Mouse (Mus musculus) limb, embryonic 11.5 days (tissue): ENCODE measurements at regions not wholly inside any gene's neighbourhood (a gene's known extent, or its start where the extent isn't known, plus 50 kb on each side); places are given as distances from the start of the nearest gene placed in this dataset.

ENCODE experiments used
- ATAC-seq: fragments of 200-750 bp; cut with Nextera tagmentation; 2 replicates; pipeline ENCODE4 v1.8.0; 2017; ENCODE audit warnings: low read depth; ENCODE audit not compliant: insufficient number of reproducible peaks, low FRiP score, low TSS enrichment
- DNase-seq: peaks from one replicate; pipeline ENCODE4 v3.0.0-alpha.2; 2015; ENCODE audit warnings: low spot score
- H3K27ac ChIP-seq: fragments of 300-500 bp; sonication (generic); replicated peaks from 2 replicates; pipeline ENCODE4 v1.5.1; 2014; ENCODE audit warnings: low read depth, mild to moderate bottlenecking, low read length
- H3K27me3 ChIP-seq: fragments of 300-500 bp; sonication (generic); 2 replicates; pipeline ENCODE4 v1.6.1; 2014; ENCODE audit warnings: mild to moderate bottlenecking, low read length, mixed read lengths; ENCODE audit not compliant: control insufficient read depth, insufficient read depth
- H3K36me3 ChIP-seq: fragments of 300-500 bp; sonication (generic); 2 replicates; pipeline ENCODE4 v1.6.1; 2014; ENCODE audit warnings: mild to moderate bottlenecking, low read length, moderate library complexity, mixed read lengths; ENCODE audit not compliant: control insufficient read depth, insufficient read depth
- H3K4me1 ChIP-seq: fragments of 300-500 bp; sonication (generic); 2 replicates; pipeline ENCODE4 v1.6.1; 2014; ENCODE audit warnings: low read length, mixed read lengths; ENCODE audit not compliant: control insufficient read depth, insufficient read depth
- H3K4me2 ChIP-seq: fragments of 300-500 bp; sonication (generic); 2 replicates; pipeline ENCODE4 v1.6.1; 2014; ENCODE audit warnings: low read depth, mild to moderate bottlenecking, moderate library complexity; ENCODE audit not compliant: severe bottlenecking
- H3K4me3 ChIP-seq: fragments of 300-500 bp; sonication (generic); 2 replicates; pipeline ENCODE4 v1.5.1; 2014; ENCODE audit warnings: low read depth, low read length
- H3K9ac ChIP-seq: fragments of 300-500 bp; sonication (generic); 2 replicates; pipeline ENCODE4 v1.6.1; 2014; ENCODE audit warnings: mild to moderate bottlenecking, low read length
- H3K9me3 ChIP-seq: fragments of 300-500 bp; sonication (generic); 2 replicates; pipeline ENCODE4 v1.6.1; 2016; ENCODE audit warnings: low read length; ENCODE audit not compliant: control insufficient read depth
- WGBS: fragments of 180-500 bp; shearing (Covaris S2); extraction: QIAGEN DNeasy Blood & Tissue Kit; methylation state at CpG from one replicate; pipeline ENCODE4 v1.1.7; 2014; 5-methylcytosine and 5-hydroxymethylcytosine counted together

GRCm38 (mm10) chr12:96134136-96134535 is 442.1 kb downstream of the Flrt2 start:
- 15% methylated on average over 5 of the region's 5 CpGs for WGBS
- H3K4me1 ChIP-seq, result no peaks in the 10 kb centered on the region
- no peak overlapping the region for H3K4me3 ChIP-seq
- no peak overlapping the region for H3K4me2 ChIP-seq
- ATAC-seq, result no peak
- no peaks in the 10 kb centered on the region for H3K27me3 ChIP-seq
- peak; percentile 34 for DNase-seq
- no peaks in the 10 kb centered on the region for H3K36me3 ChIP-seq
- H3K9ac ChIP-seq, result no peak overlapping the region
- no peaks in the 10 kb centered on the region for H3K9me3 ChIP-seq
- no peak overlapping the region for H3K27ac ChIP-seq

- Histone ChIP-seq H3K9me3 (no peaks in the 10 kb centered on the region), H3K4me3 (no peak overlapping the region), H3K4me1 (no peaks in the 10 kb centered on the region), H3K27me3 (no peaks in the 10 kb centered on the region), H3K27ac (no peak overlapping the region), H3K36me3 (no peaks in the 10 kb centered on the region), H3K9ac (no peak overlapping the region), H3K4me2 (no peak overlapping the region)
- DNase-seq (no peak), ATAC-seq (no peak)
- WGBS, result 54% methylated on average over 2 of the region's 2 CpGs
Measured at GRCm38 (mm10) chr12:96141748-96142147, 449.7 kb downstream of the Flrt2 start.

DNA sequence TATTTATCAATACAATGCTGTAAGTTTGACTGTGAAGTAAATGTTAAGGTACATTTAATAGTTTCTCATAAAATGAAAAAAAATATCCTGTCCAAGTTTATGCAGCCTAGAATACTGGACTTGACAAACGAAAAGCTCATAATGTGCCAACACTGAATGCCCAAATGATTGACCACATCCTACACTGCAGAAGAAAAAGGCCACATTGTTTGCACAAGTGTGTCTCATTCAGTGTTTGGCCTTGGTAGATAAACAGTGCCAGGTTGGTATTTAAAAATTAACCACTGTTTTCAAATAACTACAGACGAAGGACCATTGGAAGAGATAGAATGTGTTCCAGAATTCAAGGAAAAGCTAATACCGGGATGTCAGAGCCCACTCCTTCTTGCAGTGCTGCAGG is 462.1 kb downstream of the Flrt2 start:
- Histone ChIP-seq H3K4me1 (no peaks in the 10 kb centered on the region), H3K27me3 (no peaks in the 10 kb centered on the region), H3K4me3 (no peak overlapping the region), H3K36me3 (no peaks in the 10 kb centered on the region), H3K9me3 (no peaks in the 10 kb centered on the region), H3K9ac (no peak overlapping the region), H3K27ac (no peak overlapping the region), H3K4me2 (no peak overlapping the region)
- ATAC-seq, result no peak
- no peak for DNase-seq
- 83% methylated on average over 3 of the region's 3 CpGs for WGBS

GRCm38 (mm10) chr12:96167551-96167950 is 475.5 kb downstream of the Flrt2 start:
- DNase-seq (no peak), ATAC-seq (no peak)
- WGBS, result 93% methylated on average over 1 of the region's 1 CpGs
- Histone ChIP-seq H3K9me3 (no peaks in the 10 kb centered on the region), H3K36me3 (no peaks in the 10 kb centered on the region), H3K9ac (no peak overlapping the region), H3K4me3 (no peak overlapping the region), H3K4me2 (no peak overlapping the region), H3K27ac (no peak overlapping the region), H3K4me1 (no peaks in the 10 kb centered on the region), H3K27me3 (no peaks in the 10 kb centered on the region)

- WGBS, result 91% methylated on average over 1 of the region's 1 CpGs
Measured at GRCm38 (mm10) chr12:96198928-96199327, 506.9 kb downstream of the Flrt2 start.

DNA sequence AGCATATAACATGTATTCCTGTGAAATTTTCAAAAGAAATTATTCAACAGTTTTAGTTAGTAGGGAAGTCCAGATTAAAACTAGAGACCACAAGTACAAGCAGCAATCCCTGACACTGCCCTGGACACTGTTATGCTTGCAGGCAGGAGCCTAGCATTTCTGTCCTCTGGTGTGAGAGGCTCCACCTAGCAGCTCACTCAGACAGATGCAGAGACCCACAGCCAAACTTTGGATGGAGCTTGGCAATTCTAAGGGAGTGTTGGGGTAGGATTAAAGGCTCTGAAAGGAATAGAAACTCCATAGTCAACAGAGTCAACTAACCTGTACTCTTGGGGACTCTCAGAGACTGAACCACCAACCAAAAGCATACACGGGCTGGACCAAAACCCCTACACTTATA is 509.8 kb downstream of the Flrt2 start:
- Histone ChIP-seq H3K9me3 (no peaks in the 10 kb centered on the region), H3K4me2 (no peak overlapping the region), H3K4me3 (no peak overlapping the region), H3K4me1 (no peaks in the 10 kb centered on the region), H3K27me3 (no peaks in the 10 kb centered on the region), H3K27ac (no peak overlapping the region), H3K9ac (no peak overlapping the region), H3K36me3 (no peaks in the 10 kb centered on the region)
- 100% methylated on average over 1 of the region's 1 CpGs for WGBS
- ATAC-seq (no peak), DNase-seq (no peak)

More at GRCm38 (mm10) chr12:96198928-96199327, 506.9 kb downstream of the Flrt2 start:
- Histone ChIP-seq H3K4me1 (no peaks in the 10 kb centered on the region), H3K36me3 (no peaks in the 10 kb centered on the region), H3K9ac (no peak overlapping the region), H3K4me3 (no peak overlapping the region), H3K9me3 (no peaks in the 10 kb centered on the region), H3K4me2 (no peak overlapping the region), H3K27ac (no peak overlapping the region), H3K27me3 (no peaks in the 10 kb centered on the region)
- ATAC-seq, result no peak
- no peak for DNase-seq

DNA sequence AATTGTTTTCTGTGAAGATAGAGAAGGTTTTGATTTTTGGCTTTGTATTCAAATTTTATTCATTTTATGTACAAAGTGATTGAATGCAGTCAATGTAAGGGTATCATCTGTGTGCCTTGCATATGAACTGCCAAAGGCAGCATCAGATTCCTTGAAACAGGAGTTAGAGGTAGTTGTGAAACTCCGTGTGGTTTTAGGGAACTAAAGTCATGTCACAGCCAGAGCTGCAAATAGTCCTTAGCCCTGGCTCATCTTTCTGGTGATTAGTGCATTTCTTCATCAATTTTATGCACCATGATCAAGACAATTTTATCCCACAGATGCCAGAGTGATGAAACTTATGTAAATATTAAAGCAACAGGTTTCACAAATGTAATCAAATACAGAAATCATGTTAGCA is 534.4 kb downstream of the Flrt2 start:
- Histone ChIP-seq H3K27me3 (no peaks in the 10 kb centered on the region), H3K4me2 (no peak overlapping the region), H3K4me3 (no peak overlapping the region), H3K27ac (no peak overlapping the region), H3K9ac (no peak overlapping the region), H3K4me1 (no peaks in the 10 kb centered on the region), H3K36me3 (no peaks in the 10 kb centered on the region), H3K9me3 (no peaks in the 10 kb centered on the region)
- no peak for DNase-seq
- WGBS, result 79% methylated on average over 1 of the region's 1 CpGs
- no peak for ATAC-seq

DNA sequence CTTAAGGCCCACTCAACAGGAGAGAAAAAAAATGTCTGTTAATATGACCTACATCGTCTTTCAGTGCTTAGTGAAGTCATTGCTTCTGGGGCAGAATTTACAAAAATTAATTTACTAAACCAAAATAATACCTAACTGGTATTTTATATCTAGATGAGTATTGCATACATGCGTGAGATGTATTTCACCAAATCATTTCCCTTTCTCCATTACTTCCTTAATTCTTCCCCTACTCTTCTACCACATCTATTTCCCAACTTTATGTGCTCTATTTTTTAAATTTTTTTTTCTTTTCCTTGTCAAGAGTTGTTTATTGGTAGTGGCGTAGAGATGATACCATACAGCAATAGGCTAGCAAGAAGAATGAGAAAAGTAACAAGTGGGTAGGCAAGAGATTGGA is 536.7 kb downstream of the Flrt2 start:
- no peak overlapping the region for H3K27ac ChIP-seq
- H3K27me3 ChIP-seq, result no peaks in the 10 kb centered on the region
- no peak overlapping the region for H3K9ac ChIP-seq
- no peak overlapping the region for H3K4me2 ChIP-seq
- DNase-seq, result no peak
- ATAC-seq, result no peak
- no peak overlapping the region for H3K4me3 ChIP-seq
- no peaks in the 10 kb centered on the region for H3K9me3 ChIP-seq
- H3K4me1 ChIP-seq, result no peaks in the 10 kb centered on the region
- H3K36me3 ChIP-seq, result no peaks in the 10 kb centered on the region
- WGBS, result 93% methylated on average over 3 of the region's 3 CpGs

DNA sequence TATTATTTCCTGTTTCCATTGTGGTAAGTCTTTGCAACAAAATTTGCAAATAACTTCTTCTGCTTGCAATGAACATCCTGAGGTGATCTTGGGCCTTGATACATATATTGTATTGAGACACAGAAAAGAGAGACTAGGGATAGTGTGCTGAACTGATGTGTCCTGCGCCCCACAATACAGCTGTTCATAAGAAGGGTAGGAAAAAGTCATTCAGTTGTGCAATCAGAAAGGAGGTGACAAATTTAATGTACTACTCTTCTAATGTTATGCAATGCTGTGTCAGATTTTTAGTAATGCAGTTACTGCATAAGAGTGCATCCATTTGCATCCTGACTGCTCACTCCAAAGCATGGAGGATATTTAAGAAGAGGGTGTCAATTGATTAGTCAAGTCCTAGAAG is 543.5 kb downstream of the Flrt2 start:
- no peak for DNase-seq

More for the DNA sequence above, 543.5 kb downstream of the Flrt2 start:
- no peak overlapping the region for H3K27ac ChIP-seq
- H3K9ac ChIP-seq, result no peak overlapping the region
- H3K4me3 ChIP-seq, result no peak overlapping the region
- no peaks in the 10 kb centered on the region for H3K36me3 ChIP-seq
- no peak for ATAC-seq
- no peak overlapping the region for H3K4me2 ChIP-seq
- WGBS, result 90% methylated on average over 1 of the region's 1 CpGs
- no peaks in the 10 kb centered on the region for H3K27me3 ChIP-seq
- no peaks in the 10 kb centered on the region for H3K4me1 ChIP-seq
- H3K9me3 ChIP-seq, result no peaks in the 10 kb centered on the region
